Mouse (Mus musculus): ENCODE data around the gene Adam12. TPM values are rescaled to one million over a fixed set of nuclear protein-coding genes. Genes with fewer than 3 reads are reported as not detected.

Gene Adam12
- total RNA-seq, 1 experiment, result 3.9 TPM

DNA sequence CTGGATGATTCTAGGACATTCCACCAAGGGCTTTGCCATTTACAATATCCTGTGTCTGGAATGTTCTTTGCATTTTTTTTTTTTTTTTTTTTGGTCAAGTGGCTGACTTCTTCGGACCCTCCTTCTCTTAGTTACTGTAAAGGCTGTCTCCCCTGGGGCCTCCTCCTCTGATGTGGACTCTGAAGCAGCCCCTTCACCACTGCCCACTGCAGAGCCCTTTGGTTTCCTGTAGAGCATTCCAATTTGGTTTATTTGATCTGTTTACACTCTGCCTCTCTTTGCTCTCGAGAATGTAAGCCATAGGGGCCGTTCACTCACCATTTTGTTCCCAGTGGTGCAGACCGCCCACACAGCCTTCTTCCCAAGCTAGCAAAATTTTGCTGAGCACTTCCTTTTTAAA is 216.7 kb downstream of the Adam12 start:
- Histone ChIP-seq H3K36me3 (ENCODE audit: control insufficient read depth, insufficient read depth, low read length, poor library complexity, severe bottlenecking) (no peaks in the 10 kb centered on the region), H3K27ac (ENCODE audit: insufficient read depth, low read depth, low read length, poor library complexity, severe bottlenecking) (no peak overlapping the region), H3K9ac (ENCODE audit: insufficient read depth, low read depth, low read length, poor library complexity, severe bottlenecking) (no peak overlapping the region), H3K4me1 (ENCODE audit: control insufficient read depth in 2 of 2, insufficient read depth in 2 of 2, low read length in 2 of 2, poor library complexity in 1 of 2) (peaks cover 0 to 4% of the 10 kb centered on the region in 2 experiments; a peak in 1 of 4 replicates), H3K4me3 (ENCODE audit: insufficient read depth in 1 of 2, low read depth in 1 of 2, low read length in 2 of 2, poor library complexity in 1 of 2, severe bottlenecking in 1 of 2) (no peak overlapping the region), H3K9me3 (ENCODE audit: control insufficient read depth, insufficient read depth, low read depth, low read length) (no peaks in the 10 kb centered on the region)
- no peak for TF ChIP-seq ZC3H11A (IDR thresholded peaks at IDR 0.05; ENCODE audit: borderline replicate concordance, low read depth, low read length)
- TF ChIP-seq HCFC1 (IDR thresholded peaks at IDR 0.05; ENCODE audit: borderline replicate concordance, insufficient read depth, low read length), result no peak
- 0 out of 2 replicates have a peak, but pooled peaks have one; percentile 34 for TF ChIP-seq ZNF384 (IDR thresholded peaks at IDR 0.05; ENCODE audit: low read depth, low read length)
- no peak for DNase-seq (ENCODE audit: low read depth, low spot score)
- in situ Hi-C loops (cut with MboI; ENCODE audit: low sequenced_read_pairs in 2 of 2, unreplicated experiment in 2 of 2), result no loop called here

DNA sequence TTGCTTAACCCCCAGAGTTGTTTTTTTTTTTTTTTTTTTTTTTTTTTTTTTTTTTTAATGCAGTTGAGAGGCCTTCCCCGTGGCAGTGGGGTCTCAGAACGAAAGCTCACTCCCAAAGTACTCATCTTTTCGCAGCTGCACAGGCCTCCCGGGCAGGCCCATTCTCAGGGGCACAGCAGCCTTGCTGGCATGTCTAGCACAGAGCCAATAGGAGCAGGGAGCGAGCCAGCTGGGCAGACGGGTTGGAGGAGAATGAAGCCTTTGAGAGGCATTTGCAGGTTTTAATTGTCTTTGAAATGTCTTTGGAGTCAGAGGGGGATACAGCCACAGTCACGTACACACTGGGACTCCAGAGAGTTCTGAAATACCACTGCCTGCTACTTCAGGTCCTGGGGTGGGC is 217.2 kb downstream of the Adam12 start:
- H3K4me3 ChIP-seq (ENCODE audit: insufficient read depth in 1 of 2, low read depth in 1 of 2, low read length in 2 of 2, poor library complexity in 1 of 2, severe bottlenecking in 1 of 2), result no peak overlapping the region
- H3K9me3 ChIP-seq (ENCODE audit: control insufficient read depth, insufficient read depth, low read depth, low read length), result no peaks in the 10 kb centered on the region
- no peak overlapping the region for H3K9ac ChIP-seq (ENCODE audit: insufficient read depth, low read depth, low read length, poor library complexity, severe bottlenecking)
- peaks cover 0 to 4% of the 10 kb centered on the region in 2 experiments; a peak in 1 of 4 replicates for H3K4me1 ChIP-seq (ENCODE audit: control insufficient read depth in 2 of 2, insufficient read depth in 2 of 2, low read length in 2 of 2, poor library complexity in 1 of 2)
- H3K27ac ChIP-seq (ENCODE audit: insufficient read depth, low read depth, low read length, poor library complexity, severe bottlenecking), result no peak overlapping the region
- TF ChIP-seq ZC3H11A (IDR thresholded peaks at IDR 0.05; ENCODE audit: borderline replicate concordance, low read depth, low read length) (no peak), ZNF384 (IDR thresholded peaks at IDR 0.05; ENCODE audit: low read depth, low read length) (no peak; the same call in 1 of the 2 replicates), MAFK (IDR thresholded peaks at IDR 0.05; ENCODE audit: insufficient read depth, low read depth, low read length) (no peak), HCFC1 (IDR thresholded peaks at IDR 0.05; ENCODE audit: borderline replicate concordance, insufficient read depth, low read length) (no peak), CHD2 (IDR thresholded peaks at IDR 0.05; ENCODE audit: low read depth, low read length) (no peak)
- in situ Hi-C loops (cut with MboI; ENCODE audit: low sequenced_read_pairs in 2 of 2, unreplicated experiment in 2 of 2), result no loop called here
- no peaks in the 10 kb centered on the region for H3K36me3 ChIP-seq (ENCODE audit: control insufficient read depth, insufficient read depth, low read length, poor library complexity, severe bottlenecking)
- DNase-seq (ENCODE audit: low read depth, low spot score), result no peak

DNA sequence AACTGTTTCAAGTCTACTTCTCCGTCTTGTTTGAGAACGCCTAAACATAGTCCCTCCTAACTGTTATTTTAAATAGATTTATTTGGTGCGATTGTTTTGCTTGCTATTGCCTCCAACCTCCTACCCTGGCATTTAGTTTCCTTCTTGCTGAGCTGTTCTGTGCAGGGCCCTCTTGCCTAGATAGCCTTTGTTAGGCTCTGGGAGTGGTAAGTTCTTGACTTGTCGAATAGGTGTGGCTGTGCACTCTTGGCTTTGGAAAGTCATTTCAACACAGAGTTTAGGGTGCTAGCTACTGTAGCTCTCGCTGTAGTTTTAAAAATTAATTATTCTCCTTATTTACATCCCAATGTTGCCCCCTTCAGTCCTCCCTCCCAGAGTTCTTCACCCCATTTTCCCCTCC is 222.8 kb downstream of the Adam12 start:
- Histone ChIP-seq H3K4me3 (ENCODE audit: insufficient read depth in 1 of 2, low read depth in 1 of 2, low read length in 2 of 2, poor library complexity in 1 of 2, severe bottlenecking in 1 of 2) (no peak overlapping the region), H3K9me3 (ENCODE audit: control insufficient read depth, insufficient read depth, low read depth, low read length) (peaks cover 7% of the 10 kb centered on the region), H3K27ac (ENCODE audit: insufficient read depth, low read depth, low read length, poor library complexity, severe bottlenecking) (no peak overlapping the region), H3K36me3 (ENCODE audit: control insufficient read depth, insufficient read depth, low read length, poor library complexity, severe bottlenecking) (no peaks in the 10 kb centered on the region), H3K9ac (ENCODE audit: insufficient read depth, low read depth, low read length, poor library complexity, severe bottlenecking) (no peak overlapping the region), H3K4me1 (ENCODE audit: control insufficient read depth in 2 of 2, insufficient read depth in 2 of 2, low read length in 2 of 2, poor library complexity in 1 of 2) (no peaks in the 10 kb centered on the region)
- in situ Hi-C loops (cut with MboI; ENCODE audit: low sequenced_read_pairs in 2 of 2, unreplicated experiment in 2 of 2), result no loop called here
- TF ChIP-seq CHD2 (IDR thresholded peaks at IDR 0.05; ENCODE audit: low read depth, low read length), result no peak
- no peak for TF ChIP-seq MAFK (IDR thresholded peaks at IDR 0.05; ENCODE audit: insufficient read depth, low read depth, low read length)
- no peak for DNase-seq (ENCODE audit: low read depth, low spot score)

DNA sequence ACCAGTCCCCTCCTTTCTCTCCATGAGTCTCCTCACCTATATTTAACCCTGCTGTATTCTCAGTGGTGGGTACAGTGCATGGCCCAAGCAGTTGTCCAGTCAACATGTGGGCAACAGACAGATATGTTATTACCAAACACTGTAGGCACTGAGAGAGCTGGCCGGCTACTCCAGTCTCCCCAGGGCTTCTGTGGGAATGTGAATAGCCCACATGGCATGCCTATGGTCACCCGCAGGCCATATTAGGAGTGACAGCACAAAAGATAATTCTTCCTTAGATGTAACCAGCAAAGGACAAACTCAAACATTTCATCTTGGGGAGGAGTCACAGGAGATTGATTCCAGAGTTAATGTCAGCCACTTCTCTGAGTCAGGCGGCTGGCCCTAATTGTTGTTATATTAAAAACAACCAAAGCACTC is 224.0 kb downstream of the Adam12 start:
- Histone ChIP-seq H3K4me3 (ENCODE audit: insufficient read depth in 1 of 2, low read depth in 1 of 2, low read length in 2 of 2, poor library complexity in 1 of 2, severe bottlenecking in 1 of 2) (no peak overlapping the region), H3K36me3 (ENCODE audit: control insufficient read depth, insufficient read depth, low read length, poor library complexity, severe bottlenecking) (no peaks in the 10 kb centered on the region), H3K4me1 (ENCODE audit: control insufficient read depth in 2 of 2, insufficient read depth in 2 of 2, low read length in 2 of 2, poor library complexity in 1 of 2) (no peaks in the 10 kb centered on the region), H3K9ac (ENCODE audit: insufficient read depth, low read depth, low read length, poor library complexity, severe bottlenecking) (no peak overlapping the region), H3K9me3 (ENCODE audit: control insufficient read depth, insufficient read depth, low read depth, low read length) (peaks cover 7% of the 10 kb centered on the region), H3K27ac (ENCODE audit: insufficient read depth, low read depth, low read length, poor library complexity, severe bottlenecking) (no peak overlapping the region)
- in situ Hi-C loops (cut with MboI; ENCODE audit: low sequenced_read_pairs in 2 of 2, unreplicated experiment in 2 of 2), result no loop called here
- TF ChIP-seq ZC3H11A (IDR thresholded peaks at IDR 0.05; ENCODE audit: borderline replicate concordance, low read depth, low read length), result no peak
- TF ChIP-seq ZNF384 (IDR thresholded peaks at IDR 0.05; ENCODE audit: low read depth, low read length), result no peak
- no peak for TF ChIP-seq HCFC1 (IDR thresholded peaks at IDR 0.05; ENCODE audit: borderline replicate concordance, insufficient read depth, low read length)
- no peak for TF ChIP-seq MAFK (IDR thresholded peaks at IDR 0.05; ENCODE audit: insufficient read depth, low read depth, low read length)
- no peak for TF ChIP-seq CHD2 (IDR thresholded peaks at IDR 0.05; ENCODE audit: low read depth, low read length)
- no peak for DNase-seq (ENCODE audit: low read depth, low spot score)

DNA sequence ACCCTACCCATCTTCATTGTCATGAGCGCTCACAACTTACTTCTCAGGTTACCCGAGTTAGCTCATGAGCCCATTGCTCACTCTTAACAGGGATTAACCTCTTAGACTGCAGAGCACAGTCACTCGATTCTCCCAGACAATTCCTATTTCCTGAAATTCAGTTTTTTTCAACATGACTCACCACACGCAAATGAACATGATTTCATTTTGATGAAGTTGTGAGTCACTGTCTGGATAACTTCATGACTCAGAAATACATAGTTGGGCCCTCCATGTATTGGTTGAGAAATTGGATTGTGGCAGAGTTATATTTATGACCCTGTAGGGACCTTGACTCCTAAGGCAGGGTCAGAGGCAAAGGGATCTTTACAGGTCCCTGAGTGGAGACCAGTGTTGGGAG is 230.4 kb downstream of the Adam12 start:
- H3K36me3 ChIP-seq (ENCODE audit: control insufficient read depth, insufficient read depth, low read length, poor library complexity, severe bottlenecking), result no peaks in the 10 kb centered on the region
- H3K27ac ChIP-seq (ENCODE audit: insufficient read depth, low read depth, low read length, poor library complexity, severe bottlenecking), result no peak overlapping the region
- no peak for DNase-seq (ENCODE audit: low read depth, low spot score)
- no peak overlapping the region for H3K4me3 ChIP-seq (ENCODE audit: insufficient read depth in 1 of 2, low read depth in 1 of 2, low read length in 2 of 2, poor library complexity in 1 of 2, severe bottlenecking in 1 of 2)
- no peaks in the 10 kb centered on the region for H3K4me1 ChIP-seq (ENCODE audit: control insufficient read depth in 2 of 2, insufficient read depth in 2 of 2, low read length in 2 of 2, poor library complexity in 1 of 2)
- no peak for TF ChIP-seq HCFC1 (IDR thresholded peaks at IDR 0.05; ENCODE audit: borderline replicate concordance, insufficient read depth, low read length)
- no peak for TF ChIP-seq MAFK (IDR thresholded peaks at IDR 0.05; ENCODE audit: insufficient read depth, low read depth, low read length)
- H3K9me3 ChIP-seq (ENCODE audit: control insufficient read depth, insufficient read depth, low read depth, low read length), result peaks cover 9% of the 10 kb centered on the region
- no peak overlapping the region for H3K9ac ChIP-seq (ENCODE audit: insufficient read depth, low read depth, low read length, poor library complexity, severe bottlenecking)
- in situ Hi-C loops (cut with MboI; ENCODE audit: low sequenced_read_pairs in 2 of 2, unreplicated experiment in 2 of 2), result no loop called here

Data from ES-E14 (cell line).